Mouse (Mus musculus) left cerebral cortex, postnatal 36 days (tissue): ENCODE results near the gene Esrrb. TPM values are rescaled to one million over a fixed set of nuclear protein-coding genes. Genes with fewer than 3 reads are reported as not detected.
A peak's percentile ranks its signal among the peaks of the same experiment; 100 is the strongest.

ENCODE experiments used
- DNase-seq, 2 experiments: peaks; one replicate each; pipeline ENCODE4 v3.0.0; 2021 to 2022; ENCODE audit warnings: low spot score in 2 of 2, mixed read lengths in 1 of 2
- intact Hi-C: fragments of 180-260 bp; cut with DNase I; formaldehyde crosslinking; loops from one replicate; pipeline ENCODE4 v1.15.1; 2025
- total RNA-seq, 2 experiments: library from RNA; stranded (reverse); gene quantifications; 2 replicates each; pipeline ENCODE4 v1.2.3; 2021

Gene Esrrb
- total RNA-seq, 2 experiments from 2014 or later, result 1.7 to 2.3 TPM

DNA sequence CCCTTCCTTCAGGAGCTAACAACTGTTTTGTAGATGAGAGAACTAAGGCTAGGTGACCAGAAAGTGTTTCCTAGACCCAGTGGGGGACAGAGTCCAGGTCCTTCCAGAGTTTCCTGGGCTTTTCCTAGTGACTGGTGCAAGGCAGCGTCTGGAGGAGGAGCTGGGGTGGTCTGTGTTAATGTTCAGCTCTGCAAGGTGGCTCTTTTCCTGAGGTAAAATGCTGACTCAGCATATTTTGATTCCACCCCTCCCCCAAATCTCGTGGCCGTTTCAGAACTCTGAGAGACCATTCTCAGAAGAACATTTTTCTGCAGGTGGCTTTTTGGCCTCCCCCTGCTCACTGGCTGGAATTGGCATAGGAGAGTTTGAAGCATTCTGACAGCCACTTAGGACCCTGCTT is 127.1 kb downstream of the Esrrb start:
- intact Hi-C loops, result no loop called here
- no peak for DNase-seq

DNA sequence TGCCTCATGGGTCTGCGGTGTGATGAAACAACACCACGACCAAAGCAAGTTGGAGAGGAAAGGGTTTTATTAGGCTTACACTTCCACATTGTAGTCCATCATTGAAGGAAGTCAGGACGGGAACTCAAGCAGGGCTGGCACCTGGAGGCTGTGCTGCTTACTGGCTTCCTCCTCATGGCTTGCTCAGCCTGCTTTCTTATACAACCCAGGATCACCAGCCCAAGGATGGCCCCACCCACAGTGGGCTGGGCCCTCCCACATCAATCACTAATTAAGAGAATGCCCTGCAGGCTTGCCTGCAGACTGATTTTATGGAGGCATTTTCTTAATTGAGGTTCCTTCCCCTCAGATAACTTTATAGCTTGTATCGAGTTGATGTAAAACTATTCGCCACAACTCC is 129.1 kb downstream of the Esrrb start:
- intact Hi-C loops, result no loop called here
- DNase-seq, result no peak

DNA sequence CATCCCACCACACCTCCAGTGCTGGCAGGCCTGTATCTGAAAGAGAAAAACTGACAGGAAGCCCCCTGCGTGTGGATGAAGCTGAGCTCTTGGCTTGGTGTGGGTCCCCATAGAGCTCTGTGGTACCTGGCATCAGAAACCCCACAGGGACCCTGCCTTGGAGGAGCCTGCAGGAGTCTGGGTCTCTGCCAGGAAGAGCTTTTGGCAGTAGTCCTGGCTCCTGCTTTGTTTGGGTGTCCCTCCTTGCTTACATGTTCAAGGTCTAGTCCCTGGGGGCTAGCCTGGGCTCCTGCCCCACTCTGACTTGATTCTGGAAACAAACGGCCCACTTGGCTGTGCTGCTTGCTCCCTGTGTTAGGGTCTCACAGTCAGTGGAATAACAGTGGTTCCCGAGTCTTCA is 130.6 kb downstream of the Esrrb start:
- DNase-seq, result no peak
- intact Hi-C loops, result no loop called here

GRCm38 (mm10) chr12:86492822-86493221 is 131.9 kb downstream of the Esrrb start:
- intact Hi-C loops, result no loop called here
- peak; percentile 7 to 18 for DNase-seq

- intact Hi-C loops, result no loop called here
- no peak for DNase-seq
These were observed 136.2 kb downstream of the Esrrb start for GRCm38 (mm10) chr12:86497126-86497525.

DNA sequence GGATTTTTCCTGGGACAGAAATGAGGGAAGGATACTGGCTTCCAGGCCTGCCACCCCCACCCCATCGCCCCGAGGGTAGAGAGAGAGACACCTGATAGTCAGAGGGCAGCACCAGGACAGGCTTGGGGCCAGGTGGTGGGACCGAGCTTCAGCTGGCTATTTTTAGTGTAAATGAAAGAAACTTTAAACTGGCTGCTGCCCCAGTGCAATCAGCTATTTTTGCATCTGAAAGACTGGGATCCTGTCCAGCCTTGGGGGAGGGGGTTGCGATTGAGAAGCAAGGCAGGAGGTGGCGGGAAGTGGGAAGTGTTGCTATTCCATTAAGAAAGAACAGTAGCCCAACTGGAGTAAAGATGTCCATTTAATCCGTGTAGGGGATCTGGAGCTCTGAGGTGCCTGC is 137.8 kb downstream of the Esrrb start:
- DNase-seq, result peak; percentile 41 to 46
- intact Hi-C loops, result no loop called here

- intact Hi-C loops, result no loop called here
- DNase-seq, result no peak
These were observed 140.8 kb downstream of the Esrrb start for GRCm38 (mm10) chr12:86501728-86502127.

GRCm38 (mm10) chr12:86503921-86504320 is 143.0 kb downstream of the Esrrb start:
- no peak for DNase-seq
- intact Hi-C loops, result no loop called here

GRCm38 (mm10) chr12:86504321-86504720 is 143.4 kb downstream of the Esrrb start:
- intact Hi-C loops, result no loop called here
- DNase-seq, result no peak

- no peak for DNase-seq
- intact Hi-C loops, result no loop called here
These were observed 146.8 kb downstream of the Esrrb start for GRCm38 (mm10) chr12:86507741-86508140.

DNA sequence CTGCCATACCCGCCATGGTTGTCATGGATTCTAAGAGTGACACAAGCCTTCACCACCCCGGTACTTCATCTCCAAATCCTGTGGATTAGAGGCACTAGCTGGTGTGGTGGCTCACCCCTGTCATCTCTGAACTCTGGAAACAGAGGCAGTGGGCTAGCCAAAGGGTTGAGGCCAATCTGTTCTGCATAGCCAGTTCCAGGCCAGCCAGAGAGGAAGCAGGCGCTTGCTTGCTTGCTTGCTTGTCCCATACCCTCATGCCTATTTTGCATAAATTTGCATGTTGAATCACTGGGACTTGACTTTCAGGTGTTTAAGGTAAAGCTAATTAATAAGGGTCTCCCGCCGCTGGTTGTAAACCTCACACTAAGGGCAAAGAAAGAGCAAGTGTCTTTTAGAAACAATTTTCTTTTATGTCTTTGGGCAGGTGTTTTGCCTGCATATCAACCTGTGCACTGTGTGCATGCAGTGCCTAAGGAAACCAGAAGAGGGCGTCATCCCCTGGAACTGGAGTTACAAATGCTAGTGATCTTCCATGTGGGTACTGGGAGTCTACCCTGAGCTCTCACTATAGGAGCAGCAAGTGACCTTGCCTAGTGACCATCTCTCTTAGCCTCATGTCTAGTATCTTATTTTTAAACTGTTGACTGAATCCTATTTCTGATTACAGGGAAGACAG is 147.5 kb downstream of the Esrrb start:
- intact Hi-C loops, result no loop called here
- no peak for DNase-seq

DNA sequence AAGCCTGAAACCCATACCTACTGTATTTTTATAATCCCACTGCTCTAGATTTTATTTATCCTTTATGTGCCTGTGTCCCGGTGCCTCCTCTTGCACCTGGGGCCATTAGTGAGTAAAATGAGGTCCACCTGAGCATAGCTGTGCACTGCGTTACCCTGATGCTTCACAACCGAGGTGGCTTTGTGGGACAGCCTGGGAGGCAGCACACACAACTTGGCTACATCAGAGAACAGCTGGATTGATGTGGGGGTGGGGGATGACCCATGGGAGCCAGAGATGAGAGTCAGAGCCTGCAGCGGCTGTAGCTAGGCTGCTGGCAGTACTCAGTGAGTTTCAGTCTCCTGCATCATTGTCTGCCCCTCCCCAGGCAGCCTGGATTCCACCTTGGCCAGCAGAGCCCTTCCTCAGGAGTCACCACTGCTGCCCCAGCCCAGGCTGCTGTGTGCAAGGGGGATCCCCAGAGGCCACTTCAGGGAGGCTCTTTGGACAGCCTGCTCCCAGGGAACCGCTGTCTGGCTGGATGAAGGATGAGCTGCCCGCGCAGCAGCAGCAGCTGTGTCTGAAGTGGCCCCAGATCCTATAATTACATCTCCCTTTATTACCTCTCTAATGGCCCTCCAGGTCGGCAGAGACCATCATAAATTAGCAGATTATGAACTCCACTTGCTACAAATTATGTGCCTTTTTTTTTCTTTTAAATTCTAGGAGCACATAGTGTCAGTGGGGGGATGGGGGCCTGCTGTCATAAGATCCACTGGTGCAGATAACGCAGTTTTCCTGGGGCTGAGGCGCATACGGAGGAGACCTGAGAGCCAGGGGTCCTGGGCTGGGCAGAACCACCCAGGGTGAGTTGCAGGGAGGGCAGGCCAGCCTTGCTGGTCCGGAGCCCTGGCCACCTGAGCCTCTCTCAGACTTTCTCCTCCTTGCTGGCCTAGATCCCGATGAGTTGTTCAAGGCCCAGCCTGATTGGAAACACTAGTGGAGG is 148.7 kb downstream of the Esrrb start:
- intact Hi-C loops, result no loop called here
- DNase-seq, result no peak

DNA sequence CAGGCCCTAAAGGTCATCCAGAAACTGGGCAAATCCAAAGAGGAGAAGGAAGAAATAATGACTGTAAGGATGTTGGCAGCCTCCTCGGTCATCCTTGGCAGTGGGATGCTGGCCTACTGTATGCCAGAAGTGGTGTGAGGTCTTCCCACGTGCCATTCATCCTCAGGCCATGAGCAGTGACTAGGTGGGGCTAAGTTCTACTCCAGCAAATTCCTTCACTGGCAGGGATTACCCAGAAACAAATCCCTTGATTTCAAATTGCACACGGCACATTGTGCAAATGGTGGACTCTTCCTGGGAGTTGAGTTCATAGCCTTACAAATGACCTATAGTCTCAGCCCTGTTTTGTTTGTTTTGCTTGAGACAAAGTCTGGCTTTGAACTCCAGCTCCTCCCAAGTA is 151.4 kb downstream of the Esrrb start:
- intact Hi-C loops, result no loop called here
- DNase-seq, result no peak

DNA sequence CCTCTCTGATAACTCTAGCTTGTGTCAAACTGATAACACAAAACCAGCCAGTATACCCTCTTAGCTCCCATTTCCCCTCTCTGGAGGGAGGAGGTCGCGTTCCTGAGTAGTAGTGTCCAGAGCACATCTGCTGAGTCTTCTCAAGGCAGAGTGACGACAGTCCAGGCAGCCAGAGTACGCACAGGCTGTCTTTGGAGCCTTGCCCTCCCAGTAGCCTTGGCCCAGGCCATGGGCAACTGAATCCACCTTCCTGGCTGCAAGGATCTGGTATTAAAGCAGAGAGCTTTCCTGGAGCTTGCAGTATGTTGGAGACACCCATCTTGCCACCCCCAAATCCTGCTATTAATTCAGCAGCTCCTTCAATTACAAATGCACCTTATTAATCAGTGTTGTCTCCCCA is 152.7 kb downstream of the Esrrb start:
- DNase-seq, result no peak
- intact Hi-C loops, result no loop called here

DNA sequence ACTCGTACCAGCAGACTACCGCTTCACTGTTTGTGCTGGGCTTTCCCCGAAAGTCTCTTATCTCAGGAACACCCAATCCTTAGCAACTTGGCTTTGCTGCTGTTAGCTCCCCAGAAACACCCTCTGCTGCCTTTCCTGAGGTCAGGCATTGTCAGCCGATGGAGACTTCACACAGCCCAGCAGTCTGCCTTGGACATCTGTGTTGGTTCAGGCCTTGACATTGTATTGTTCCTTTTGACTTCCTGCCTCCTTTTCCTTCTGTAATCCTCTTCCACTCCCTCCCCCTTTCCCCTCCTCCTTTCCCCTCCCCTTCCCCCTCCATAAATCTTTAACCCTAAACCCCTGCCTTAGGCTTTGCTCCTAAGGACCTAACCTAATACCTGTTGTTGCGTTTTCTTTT is 155.7 kb downstream of the Esrrb start:
- intact Hi-C loops, result no loop called here
- no peak for DNase-seq

- intact Hi-C loops, result no loop called here
- no peak for DNase-seq
These were observed 156.8 kb downstream of the Esrrb start for GRCm38 (mm10) chr12:86517721-86518120.

DNA sequence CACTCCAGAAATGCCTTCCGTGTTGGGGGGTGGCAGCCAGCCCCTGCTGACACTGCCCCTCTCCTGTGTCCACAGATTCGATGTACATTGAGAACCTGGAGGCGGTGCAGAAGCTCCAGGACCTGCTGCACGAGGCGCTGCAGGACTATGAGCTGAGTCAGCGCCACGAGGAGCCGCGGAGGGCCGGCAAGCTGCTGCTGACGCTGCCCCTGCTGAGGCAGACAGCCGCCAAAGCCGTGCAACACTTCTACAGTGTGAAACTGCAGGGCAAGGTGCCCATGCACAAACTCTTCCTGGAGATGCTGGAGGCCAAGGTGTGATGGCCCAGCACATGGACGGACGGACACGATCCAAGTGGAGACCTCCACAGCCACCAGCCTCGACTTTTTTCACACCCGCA is 157.8 kb downstream of the Esrrb start:
- intact Hi-C loops, result no loop called here
- peak; percentile 60 to 66 for DNase-seq

GRCm38 (mm10) chr12:86534283-86534682 is 173.4 kb downstream of the Esrrb start:
- intact Hi-C loops, result no loop called here
- no peak for DNase-seq

DNA sequence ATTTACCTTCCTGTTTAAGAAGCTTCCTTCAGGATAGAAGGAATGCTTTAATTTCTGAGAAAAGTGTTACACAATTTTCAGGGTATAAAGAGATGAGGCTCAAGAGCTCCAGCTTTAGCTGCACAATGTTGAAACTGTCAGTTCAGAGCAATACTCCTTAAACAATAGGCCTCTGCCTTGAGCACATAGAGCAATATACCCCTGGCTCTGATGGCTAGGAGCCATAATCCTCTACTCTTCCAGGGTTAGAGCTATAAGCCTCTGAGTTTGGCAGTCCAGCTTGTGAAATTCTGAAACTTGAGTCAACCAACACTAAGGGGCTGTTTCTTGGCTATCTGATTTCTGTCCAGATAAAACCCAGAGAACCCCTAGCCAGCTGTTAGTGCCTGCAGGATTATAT is 176.9 kb downstream of the Esrrb start:
- intact Hi-C loops, result no loop called here
- DNase-seq, result no peak

- intact Hi-C loops, result no loop called here
These were observed 177.8 kb downstream of the Esrrb start for GRCm38 (mm10) chr12:86538711-86539110.

GRCm38 (mm10) chr12:86539511-86539910 is 178.6 kb downstream of the Esrrb start:
- no peak for DNase-seq
- intact Hi-C loops, result no loop called here

More at GRCm38 (mm10) chr12:86538711-86539110, 177.8 kb downstream of the Esrrb start:
- no peak for DNase-seq
